Mouse (Mus musculus): Measurements from ENCODE around the gene Sncg.
A peak's percentile ranks its signal among the peaks of the same experiment; 100 is the strongest.
"Not testable (repeated sequence)": the region's sequence is repeated elsewhere in the genome, so short reads cannot be mapped to it uniquely, and the experiment has no call there.

Gene Sncg

GRCm38 (mm10) chr14:34374577-34374976, at the start of gene Sncg:
Sncg (minus strand) TSS chr14:34374789.
- DNase-seq = no peak

- no peak for DNase-seq
Measured at GRCm38 (mm10) chr14:34421078-34421477, 46.5 kb upstream of the Sncg start.

GRCm38 (mm10) chr14:34417501-34417900, 42.9 kb upstream of the Sncg start:
- DNase-seq = no peak

GRCm38 (mm10) chr14:34416946-34417345, 42.4 kb upstream of the Sncg start:
- not testable (repeated sequence) for DNase-seq

- DNase-seq = no peak
Measured at GRCm38 (mm10) chr14:34412164-34412896, 37.7 kb upstream of the Sncg start.

- no peak for DNase-seq
Measured at GRCm38 (mm10) chr14:34410716-34411115, 36.1 kb upstream of the Sncg start.

GRCm38 (mm10) chr14:34403424-34403823, 28.8 kb upstream of the Sncg start:
- no peak for DNase-seq

- DNase-seq = no peak
Measured at GRCm38 (mm10) chr14:34402871-34403270, 28.3 kb upstream of the Sncg start.

- peak; percentile 64 to 82 for DNase-seq
Measured at GRCm38 (mm10) chr14:34401135-34401534, 26.5 kb upstream of the Sncg start.

- DNase-seq = no peak
Measured at GRCm38 (mm10) chr14:34400021-34400420, 25.4 kb upstream of the Sncg start.

- DNase-seq = no peak
Measured at GRCm38 (mm10) chr14:34399301-34399700, 24.7 kb upstream of the Sncg start.

- no peak for DNase-seq
Measured at GRCm38 (mm10) chr14:34398901-34399300, 24.3 kb upstream of the Sncg start.

GRCm38 (mm10) chr14:34397871-34398270, 23.3 kb upstream of the Sncg start:
- DNase-seq = peak in 1 of 2 experiments; percentile 8

GRCm38 (mm10) chr14:34393295-34393694, 18.7 kb upstream of the Sncg start:
- no peak for DNase-seq

GRCm38 (mm10) chr14:34382921-34383704, 8.5 kb upstream of the Sncg start:
- DNase-seq = no peak

GRCm38 (mm10) chr14:34378560-34379331, 4.2 kb upstream of the Sncg start:
- no peak for DNase-seq

GRCm38 (mm10) chr14:34377121-34377520, 2.5 kb upstream of the Sncg start:
- no peak for DNase-seq

GRCm38 (mm10) chr14:34375941-34376340, 1.4 kb upstream of the Sncg start:
- no peak for DNase-seq

GRCm38 (mm10) chr14:34375415-34375904, 871 bp upstream of the Sncg start, which contains the start of gene Mmrn2:
Mmrn2 (plus strand) TSS chr14:34375465.
- no peak for DNase-seq

- no peak for DNase-seq
Measured at GRCm38 (mm10) chr14:34373581-34373980, 1.0 kb downstream of the Sncg start.

GRCm38 (mm10) chr14:34372646-34373045, 1.9 kb downstream of the Sncg start:
- DNase-seq = peak; percentile 69 to 80

GRCm38 (mm10) chr14:34371763-34372162, 2.8 kb downstream of the Sncg start:
- DNase-seq = no peak

GRCm38 (mm10) chr14:34370921-34371320, 3.7 kb downstream of the Sncg start:
- DNase-seq = no peak

Measured in cerebellum, postnatal 14 days (tissue).